Mouse (Mus musculus): ENCODE results near the gene Tmem156.

DNA sequence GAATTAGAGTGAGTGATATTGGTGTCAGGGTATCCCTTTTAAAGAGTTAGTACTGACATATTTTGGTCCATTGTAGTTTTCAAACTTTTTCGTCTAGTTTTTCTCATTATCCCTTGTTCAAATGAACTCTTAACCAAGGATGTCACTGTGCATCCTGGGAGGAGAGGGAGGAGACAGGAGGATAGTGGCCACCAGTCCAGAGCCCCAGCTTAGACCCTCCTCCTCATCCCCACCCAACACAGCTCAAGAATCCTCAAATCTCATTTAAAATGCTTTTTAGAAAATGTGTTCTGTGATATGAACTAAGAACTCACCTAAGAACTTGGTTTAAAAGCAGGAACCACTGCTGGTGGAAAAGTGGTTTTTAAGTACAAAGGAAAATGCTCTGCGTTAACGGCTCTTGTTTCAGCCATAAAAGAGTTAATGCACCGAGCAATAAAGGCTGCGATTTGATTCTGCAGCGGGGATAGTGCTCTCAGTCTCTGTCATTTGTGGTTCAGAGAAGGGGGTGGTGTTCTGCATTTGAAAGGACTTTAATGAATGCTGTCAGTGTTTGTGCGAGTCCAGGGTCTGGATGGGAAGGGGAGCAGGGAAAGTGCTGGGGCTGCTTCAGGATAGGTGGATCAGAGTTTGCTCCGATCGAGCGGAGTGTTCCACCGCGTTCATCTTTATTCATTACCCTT lies 38.7 kb upstream of the Tmem156 start:
- TF ChIP-seq POLR2A (IDR thresholded peaks at IDR 0.05; ENCODE audit: extremely low read depth, insufficient read depth, low read length) (peak; percentile 60), CTCF (IDR thresholded peaks at IDR 0.05; ENCODE audit: extremely low read depth, insufficient read depth, low read length) (no peak)

Data from cortical plate, adult 2 months (tissue).